Mouse (Mus musculus) liver, postnatal 0 days (tissue): ENCODE data around the gene Kcnb1. TPM values are rescaled to one million over a fixed set of nuclear protein-coding genes. Genes with fewer than 3 reads are reported as not detected.

Experiments used
- ATAC-seq: fragments of 200-750 bp; cut with Nextera tagmentation; 2 replicates; pipeline ENCODE4 v1.8.0; 2017; ENCODE audit warnings: mild to moderate bottlenecking, moderate library complexity
- DNase-seq: peaks from one replicate; pipeline ENCODE4 v3.0.0-alpha.2; 2016
- H3K27ac ChIP-seq: fragments of 300-500 bp; sonication (generic); 2 replicates; pipeline ENCODE4 v1.5.1; 2014; ENCODE audit warnings: antibody characterized with exemption, moderate library complexity, mild to moderate bottlenecking, low read depth
- H3K27me3 ChIP-seq: fragments of 300-500 bp; sonication (generic); 2 replicates; pipeline ENCODE4 v1.6.1; 2014; ENCODE audit warnings: low read length, control low read depth, mixed read lengths; ENCODE audit not compliant: insufficient read depth
- H3K36me3 ChIP-seq: fragments of 300-500 bp; sonication (generic); replicated peaks from 2 replicates; pipeline ENCODE4 v1.6.1; 2014; ENCODE audit warnings: mild to moderate bottlenecking, control low read depth, low read length, moderate library complexity, mixed read lengths; ENCODE audit not compliant: insufficient read depth
- H3K4me1 ChIP-seq: fragments of 300-500 bp; sonication (generic); 2 replicates; pipeline ENCODE4 v1.6.1; 2014; ENCODE audit warnings: antibody characterized with exemption, mild to moderate bottlenecking, control low read depth; ENCODE audit not compliant: insufficient read depth
- H3K4me2 ChIP-seq: fragments of 300-500 bp; sonication (generic); 2 replicates; pipeline ENCODE4 v1.6.1; 2014; ENCODE audit warnings: low read depth, mild to moderate bottlenecking, low read length, moderate library complexity, mixed read lengths
- H3K4me3 ChIP-seq: fragments of 300-500 bp; sonication (generic); 2 replicates; pipeline ENCODE4 v1.5.1; 2014; ENCODE audit warnings: low read depth, low read length
- H3K9ac ChIP-seq: fragments of 300-500 bp; sonication (generic); replicated peaks from 2 replicates; pipeline ENCODE4 v1.6.1; 2014; ENCODE audit warnings: mild to moderate bottlenecking, moderate library complexity
- H3K9me3 ChIP-seq: fragments of 300-500 bp; sonication (generic); 2 replicates; pipeline ENCODE4 v1.6.1; 2016; ENCODE audit warnings: mild to moderate bottlenecking, control low read depth, low read length, mixed read lengths
- CTCF ChIP-seq: sonication (generic); IDR thresholded peaks from 2 replicates; pipeline ENCODE4 v1.5.1; 2016; ENCODE audit warnings: antibody characterized with exemption, low read depth
- EP300 ChIP-seq: IDR thresholded peaks from 2 replicates; pipeline ENCODE4 v1.6.1; 2016; ENCODE audit warnings: antibody characterized with exemption, low read depth, mild to moderate bottlenecking
- WGBS: fragments of 180-500 bp; shearing (Covaris S2); extraction: QIAGEN DNeasy Blood & Tissue Kit; methylation state at CpG from one replicate; pipeline ENCODE4 v1.1.7; 2014; ENCODE audit not compliant: insufficient replicate concordance; 5-methylcytosine and 5-hydroxymethylcytosine counted together
- polyA plus RNA-seq: library from polyadenylated mRNA; unstranded; fragments of >200 nt; fragmentation: Nextera tagmentation; extraction: Ambion mirVana; gene quantifications from 2 replicates; pipeline ENCODE4 v1.2.1, GENCODE M21; 2015

Kcnb1 gene
- polyA plus RNA-seq, 1 experiment from 2014 or later = 0.11 TPM

DNA sequence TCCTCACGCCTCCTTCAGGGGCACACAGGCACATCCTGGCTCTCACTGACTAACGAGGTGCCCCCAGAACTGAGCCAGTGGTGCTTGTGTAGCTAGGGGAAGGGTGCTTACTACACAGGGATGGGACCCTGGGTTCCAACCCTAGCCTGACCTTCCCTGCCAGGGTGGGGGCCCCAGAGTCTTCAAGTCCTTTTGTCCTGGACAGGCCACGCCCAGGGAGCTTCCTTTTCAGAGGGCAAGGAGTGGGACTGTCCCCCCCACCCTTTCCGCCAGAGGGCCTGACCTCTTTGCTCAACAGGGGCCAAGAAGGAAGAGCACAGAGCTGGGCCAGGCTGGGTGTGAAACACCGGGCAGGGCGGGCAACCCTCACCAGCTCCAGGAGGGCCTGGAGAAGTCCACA lies 68.7 kb downstream of the Kcnb1 start:
- no peak for DNase-seq
- no peak; the same call in 1 of the 2 replicates for ATAC-seq
- WGBS = 62% methylated on average over 6 of the region's 6 CpGs
- Histone ChIP-seq H3K4me1 (no peaks in the 10 kb centered on the region), H3K36me3 (no peaks in the 10 kb centered on the region), H3K27ac (no peak overlapping the region), H3K27me3 (no peaks in the 10 kb centered on the region), H3K4me3 (no peak overlapping the region), H3K9ac (no peak overlapping the region), H3K4me2 (no peak overlapping the region), H3K9me3 (no peaks in the 10 kb centered on the region)
- no peak for TF ChIP-seq CTCF
- no peak for TF ChIP-seq EP300

DNA sequence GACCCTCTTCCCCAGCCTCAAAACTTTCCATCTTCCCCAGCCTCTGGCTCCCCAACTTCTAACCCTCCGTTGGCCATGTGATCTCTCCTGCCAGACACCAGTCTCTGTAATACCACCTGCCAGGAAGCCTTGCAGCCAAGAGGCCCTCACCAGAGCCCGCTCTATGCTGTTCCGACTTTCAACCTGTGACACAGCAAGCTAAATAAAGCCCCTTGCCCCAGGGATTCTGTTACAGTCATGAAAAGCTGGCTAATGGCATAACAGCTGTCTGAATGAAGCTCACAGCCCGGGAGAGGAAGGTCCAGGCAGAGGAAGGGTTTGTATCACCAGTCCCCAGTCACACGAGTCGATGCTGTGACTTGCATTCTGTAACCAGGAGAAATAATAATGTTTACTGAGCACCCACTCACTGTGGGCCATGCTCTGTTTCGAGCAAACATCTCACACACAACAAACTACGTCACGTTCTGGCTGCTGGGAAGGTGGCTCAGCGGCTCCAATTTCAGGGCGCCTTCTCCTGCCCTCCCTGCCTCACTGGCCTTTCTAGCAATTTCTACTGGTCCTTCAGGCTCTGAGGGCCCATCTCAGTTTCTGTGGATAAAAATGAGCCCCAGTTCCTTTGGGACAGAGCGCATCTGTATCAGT lies 69.6 kb downstream of the Kcnb1 start:
- Histone ChIP-seq H3K9me3 (no peaks in the 10 kb centered on the region), H3K9ac (no peak overlapping the region), H3K27me3 (no peaks in the 10 kb centered on the region), H3K4me1 (no peaks in the 10 kb centered on the region), H3K4me3 (no peak overlapping the region), H3K36me3 (no peaks in the 10 kb centered on the region), H3K4me2 (no peak overlapping the region), H3K27ac (no peak overlapping the region; the same call in 1 of the 2 replicates)
- ATAC-seq (no peak), DNase-seq (no peak)
- WGBS = 69% methylated on average over 12 of the region's 12 CpGs
- TF ChIP-seq CTCF = no peak
- no peak for TF ChIP-seq EP300

DNA sequence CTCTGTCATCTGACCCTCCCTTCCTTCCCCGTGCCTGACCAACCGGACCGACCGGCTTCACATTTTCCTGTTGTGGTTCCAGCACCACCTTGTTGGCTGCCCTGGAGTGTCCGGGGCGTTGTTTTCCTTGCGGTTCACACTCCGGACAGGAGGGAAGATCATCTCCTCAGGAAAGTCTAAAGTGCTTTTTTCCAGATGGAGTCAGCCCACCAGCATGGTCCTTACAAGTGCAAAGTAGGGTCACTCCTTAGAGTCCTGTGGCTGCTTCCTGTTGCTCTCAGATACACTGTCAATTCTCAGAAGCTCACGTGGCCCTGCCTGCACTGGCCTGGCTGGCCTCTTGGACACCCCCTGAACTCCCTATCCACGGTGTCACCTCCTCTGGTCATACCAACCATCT lies 71.9 kb downstream of the Kcnb1 start:
- no peak for DNase-seq
- H3K27me3 ChIP-seq = no peaks in the 10 kb centered on the region
- WGBS = 60% methylated on average over 10 of the region's 10 CpGs
- H3K9me3 ChIP-seq = no peaks in the 10 kb centered on the region
- no peak overlapping the region for H3K4me2 ChIP-seq
- ATAC-seq = peak; percentile 48
- no peaks in the 10 kb centered on the region for H3K4me1 ChIP-seq
- H3K4me3 ChIP-seq = no peak overlapping the region
- no peak overlapping the region for H3K9ac ChIP-seq
- H3K36me3 ChIP-seq = no peaks in the 10 kb centered on the region
- TF ChIP-seq CTCF (no peak), EP300 (no peak)
- H3K27ac ChIP-seq = no peak overlapping the region

DNA sequence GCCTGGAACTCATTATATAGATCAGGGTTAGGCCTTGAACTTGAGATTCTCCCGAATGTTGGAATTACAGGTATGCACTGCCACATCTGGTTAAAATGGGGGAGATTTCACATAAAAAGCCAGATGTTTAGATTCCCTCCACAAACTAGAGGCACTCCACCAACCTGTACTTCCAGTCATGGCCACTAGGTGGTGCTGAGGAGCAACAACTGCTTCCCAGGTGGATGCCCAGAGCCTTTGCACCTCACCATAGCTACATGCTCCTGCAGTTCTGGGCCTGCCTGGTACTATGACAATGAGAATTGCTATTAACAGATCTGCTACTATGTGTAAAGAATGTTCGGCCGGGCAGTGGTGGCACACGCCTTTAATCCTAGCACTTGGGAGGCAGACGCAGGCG lies 77.2 kb downstream of the Kcnb1 start:
- no peaks in the 10 kb centered on the region for H3K4me1 ChIP-seq
- H3K4me3 ChIP-seq = no peak overlapping the region
- DNase-seq (peak; percentile 88), ATAC-seq (no peak)
- WGBS = 45% methylated on average over 6 of the region's 6 CpGs
- H3K27ac ChIP-seq = no peak overlapping the region
- H3K9me3 ChIP-seq = no peaks in the 10 kb centered on the region
- H3K36me3 ChIP-seq = no peaks in the 10 kb centered on the region
- H3K9ac ChIP-seq = no peak overlapping the region
- no peaks in the 10 kb centered on the region for H3K27me3 ChIP-seq
- H3K4me2 ChIP-seq = no peak overlapping the region
- TF ChIP-seq EP300 (no peak), CTCF (peak; percentile 98)

DNA sequence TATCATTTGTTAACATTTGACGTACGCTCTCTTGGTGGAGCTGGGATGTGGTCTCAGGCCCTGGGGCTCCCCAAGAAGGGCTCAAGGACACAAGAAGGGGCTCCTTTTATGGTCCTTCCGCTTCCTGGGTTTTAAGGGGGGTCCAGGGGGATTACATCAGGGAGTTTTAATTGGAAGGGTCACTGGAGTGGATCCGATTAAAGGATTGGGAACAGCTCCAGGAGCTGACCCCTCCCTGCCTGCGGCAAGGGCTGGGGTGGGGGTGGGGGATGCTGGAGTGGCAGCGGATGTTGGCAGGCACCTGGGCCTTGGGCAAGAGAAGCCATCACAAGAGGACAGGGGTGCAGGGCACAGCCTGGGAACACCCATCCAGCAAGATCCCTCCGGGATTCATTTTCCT lies 77.7 kb downstream of the Kcnb1 start:
- ATAC-seq (no peak), DNase-seq (no peak)
- Histone ChIP-seq H3K9me3 (0 out of 2 replicates have a peak, but pooled peaks cover under 1% of the 10 kb centered on the region), H3K4me1 (no peaks in the 10 kb centered on the region), H3K27ac (no peak overlapping the region), H3K9ac (no peak overlapping the region), H3K36me3 (no peaks in the 10 kb centered on the region), H3K27me3 (no peaks in the 10 kb centered on the region), H3K4me3 (no peak overlapping the region), H3K4me2 (no peak overlapping the region)
- TF ChIP-seq EP300 (no peak), CTCF (no peak)
- WGBS = 57% methylated on average over 7 of the region's 7 CpGs

DNA sequence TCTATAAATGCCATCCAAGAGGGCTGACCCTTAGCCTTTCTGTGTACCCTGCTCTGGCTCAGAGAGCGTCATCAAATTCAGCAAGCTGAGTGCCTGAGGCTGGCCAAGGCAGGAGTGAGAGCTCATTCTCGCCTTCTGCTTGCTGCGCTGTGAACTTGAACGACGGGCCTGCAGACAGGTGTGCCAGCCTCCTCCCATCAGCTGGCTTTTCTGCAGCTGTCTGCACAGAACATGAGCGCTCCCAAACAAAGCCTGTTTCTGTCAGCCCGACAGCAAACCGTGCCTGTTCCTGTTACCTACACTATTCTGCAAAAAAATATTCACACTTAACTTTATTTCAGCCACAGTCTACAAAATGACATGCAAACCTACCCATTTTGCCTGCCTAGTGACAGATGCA lies 80.4 kb downstream of the Kcnb1 start:
- Histone ChIP-seq H3K4me3 (no peak overlapping the region), H3K4me2 (no peak overlapping the region), H3K9me3 (0 out of 2 replicates have a peak, but pooled peaks cover 5% of the 10 kb centered on the region), H3K9ac (no peak overlapping the region), H3K27ac (no peak overlapping the region), H3K36me3 (no peaks in the 10 kb centered on the region), H3K4me1 (no peaks in the 10 kb centered on the region), H3K27me3 (no peaks in the 10 kb centered on the region)
- TF ChIP-seq CTCF = no peak
- TF ChIP-seq EP300 = no peak
- no peak for ATAC-seq
- no peak for DNase-seq
- WGBS = 75% methylated on average over 8 of the region's 8 CpGs
